Mouse (Mus musculus) duodenum, adult 2 months (tissue): Measurements from ENCODE around the gene Spata2l. TPM values are rescaled to one million over a fixed set of nuclear protein-coding genes. Genes with fewer than 3 reads are reported as not detected.

Experiments
- polyA plus RNA-seq: library from polyadenylated mRNA; depleted of rRNA; stranded (reverse); fragments of >200 nt; gene quantifications from 2 replicates; pipeline ENCODE4 v1.2.3, GENCODE M21; 2012; ENCODE audit warnings: low replicate concordance; rRNA removed

Gene Spata2l
- 8.9 and 20.0 TPM in 2 replicates for polyA plus RNA-seq

GRCm38 (mm10) chr8:123235520-123236497 lies at the start of gene Spata2l:
Gene Spata2l, minus strand, starts transcription at chr8:123236233.

GRCm38 (mm10) chr8:123254099-123254885 lies 18.3 kb upstream of the Spata2l start, which contains the start of the genes Zfp276 and Vps9d1:
Gene Zfp276, plus strand, starts transcription at chr8:123254195.
Gene Vps9d1, minus strand, starts transcription at chr8:123254348.

DNA sequence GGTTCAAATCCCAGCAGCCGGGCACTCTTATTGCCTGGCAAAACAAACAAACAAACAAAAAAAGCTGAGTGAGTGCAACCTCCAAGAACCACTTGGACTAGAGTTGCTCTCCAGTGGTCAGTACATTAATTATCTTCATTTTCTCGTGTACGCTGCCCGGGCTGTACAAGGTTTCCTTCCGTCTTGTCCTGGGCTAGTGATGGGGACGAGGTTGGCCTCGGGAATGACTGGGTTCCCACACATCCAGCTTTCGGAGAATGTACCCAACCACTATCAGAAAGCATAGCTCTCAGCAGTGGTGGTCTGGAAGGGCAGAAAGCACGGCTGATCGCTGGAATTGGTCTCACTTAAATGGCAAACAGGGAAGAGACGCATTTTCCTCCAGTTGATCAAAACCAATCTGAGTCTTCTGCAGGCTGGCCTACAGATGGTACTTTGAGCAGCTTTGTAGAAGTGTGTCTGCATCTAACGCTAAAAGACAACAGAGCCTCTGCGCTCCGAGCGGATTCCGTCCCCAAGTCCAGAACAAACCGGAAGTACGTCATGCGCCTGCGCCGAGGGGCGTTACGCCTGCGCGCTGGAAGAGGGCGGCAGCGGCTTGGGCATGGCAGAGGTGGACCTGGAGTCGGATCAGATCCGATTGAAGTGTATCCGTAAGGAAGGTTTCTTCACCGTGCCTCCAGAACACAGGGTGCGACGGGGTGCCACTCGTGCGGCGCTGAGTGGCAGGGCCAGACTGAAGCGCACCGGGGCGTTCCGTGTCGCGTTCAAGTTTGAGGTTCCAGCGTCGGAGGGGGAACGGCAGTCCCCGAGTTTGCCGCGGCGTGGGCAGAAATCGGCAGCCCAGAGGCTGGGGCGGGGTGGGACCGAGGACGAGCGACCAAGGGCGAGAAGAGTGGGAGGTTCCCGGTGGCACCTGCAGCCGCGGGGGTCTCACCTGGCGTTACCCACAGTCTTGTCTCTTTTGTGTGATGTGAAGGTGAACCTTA lies 11.5 kb downstream of the Spata2l start, which contains the start of gene Cdk10:
TSS of gene Cdk10 (plus strand) at position 565 of the 989 bp plus-strand sequence.

GRCm38 (mm10) chr8:123212321-123213117 lies 23.5 kb downstream of the Spata2l start, which contains the start of the genes Chmp1a and Spata33:
Gene Chmp1a, minus strand, starts transcription at chr8:123212763.
Gene Spata33, plus strand, starts transcription at chr8:123212832.

GRCm38 (mm10) chr8:123185566-123186409 lies 50.2 kb downstream of the Spata2l start, which contains the start of gene Dpep1:
Gene Dpep1, plus strand, starts transcription at chr8:123186242.

Other genes starting within 250 kb of the Spata2l start
- gene Ankrd11, start 194.0 kb downstream of the Spata2l start, polyA plus RNA-seq, result 34.4 and 43.1 TPM in 2 replicates
- gene Spg7, start 173.3 kb downstream of the Spata2l start, polyA plus RNA-seq, result 151 and 211 TPM in 2 replicates
- 1,912 and 2,891 TPM in 2 replicates for gene Rpl13, start 133.9 kb downstream of the Spata2l start, polyA plus RNA-seq
- gene Cpne7, start 118.9 kb downstream of the Spata2l start, polyA plus RNA-seq, result 1.0 and 1.5 TPM in 2 replicates
- 0.79 and 2.6 TPM in 2 replicates for gene Sult5a1, start 77.9 kb downstream of the Spata2l start, polyA plus RNA-seq
- 120 and 652 TPM in 2 replicates for gene Dpep1, start 50.0 kb downstream of the Spata2l start, polyA plus RNA-seq
- gene Chmp1a, start 23.5 kb downstream of the Spata2l start, polyA plus RNA-seq, result 98.3 and 162 TPM in 2 replicates
- 0.11 and 0.25 TPM in 2 replicates for gene Spata33, start 23.4 kb downstream of the Spata2l start, polyA plus RNA-seq
- gene Cdk10, start 11.4 kb downstream of the Spata2l start, polyA plus RNA-seq, result 35.7 and 43.0 TPM in 2 replicates
- 26.1 and 27.8 TPM in 2 replicates for gene Zfp276, start 18.0 kb upstream of the Spata2l start, polyA plus RNA-seq
- 77.9 and 100 TPM in 2 replicates for gene Vps9d1, start 18.1 kb upstream of the Spata2l start, polyA plus RNA-seq
- gene Fanca, start 82.3 kb upstream of the Spata2l start, polyA plus RNA-seq, result 19.5 and 32.4 TPM in 2 replicates
- gene Spire2, start 96.5 kb upstream of the Spata2l start, polyA plus RNA-seq, result 27.8 and 46.5 TPM in 2 replicates
- gene Tcf25, start 137.5 kb upstream of the Spata2l start, polyA plus RNA-seq, result 99.9 and 118 TPM in 2 replicates
- gene Mc1r, start 170.9 kb upstream of the Spata2l start, polyA plus RNA-seq, result not detected in 2 replicates
- gene Tubb3, start 175.2 kb upstream of the Spata2l start, polyA plus RNA-seq, result 7.2 and 15.3 TPM in 2 replicates
- gene Def8, start 187.3 kb upstream of the Spata2l start, polyA plus RNA-seq, result 17.8 and 24.0 TPM in 2 replicates
- 14.9 and 17.9 TPM in 2 replicates for gene Afg3l1, start 241.7 kb upstream of the Spata2l start, polyA plus RNA-seq